Mouse (Mus musculus): ENCODE measurements at regions not wholly inside any gene's neighbourhood (a gene's known extent, or its start where the extent isn't known, plus 50 kb on each side); places are given as distances from the start of the nearest gene placed in this dataset.

DNA sequence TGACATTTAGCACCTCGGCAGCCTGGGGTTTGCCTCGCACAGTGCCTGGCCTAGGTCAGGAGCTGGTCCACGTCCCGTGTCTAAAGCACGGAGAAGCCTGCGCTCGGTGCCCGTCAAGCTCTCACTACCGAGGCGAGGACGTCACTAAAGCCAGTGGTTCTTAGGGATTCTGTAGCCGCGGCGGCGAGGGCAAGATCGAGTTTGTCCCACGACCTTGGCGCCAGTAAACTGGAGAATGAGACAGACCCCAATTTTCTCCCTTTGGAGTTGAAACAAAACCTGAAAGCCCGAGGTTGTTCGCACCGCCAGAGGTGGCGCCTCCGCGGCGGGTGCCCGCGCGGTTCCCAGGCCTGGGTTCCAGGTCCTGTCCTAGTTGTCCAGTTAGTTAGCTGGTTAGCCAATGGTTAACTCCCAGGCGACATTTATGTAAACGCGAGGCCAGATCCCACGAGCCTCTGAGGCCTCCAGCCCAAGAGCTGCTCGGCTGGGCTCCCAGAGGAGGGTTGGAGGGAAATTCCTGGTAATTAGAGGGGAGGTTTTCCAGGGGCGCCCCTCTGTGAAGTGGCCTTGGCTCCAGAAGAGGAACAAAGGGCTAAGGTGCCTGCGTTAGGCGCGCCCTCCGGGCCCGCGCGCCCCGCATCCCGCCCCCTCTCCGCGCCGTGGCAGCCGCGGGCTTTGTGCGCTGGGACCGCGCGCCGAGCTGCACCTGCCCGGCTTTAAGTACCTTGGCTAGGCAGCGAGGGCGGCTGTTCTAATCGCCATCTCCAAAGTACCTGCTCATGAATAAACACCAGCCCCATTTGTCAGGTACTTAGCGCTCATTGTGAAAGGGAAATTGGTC, 74.0 kb downstream of the Rhcg start:
- no peak for ATAC-seq (ENCODE audit: low FRiP score, low read depth)
- peaks cover 7% of the 10 kb centered on the region; the same call in 1 of the 2 replicates for H3K4me1 ChIP-seq
- no peaks in the 10 kb centered on the region for H3K9me3 ChIP-seq
- H3K36me3 ChIP-seq: no peaks in the 10 kb centered on the region
- no peak overlapping the region for H3K9ac ChIP-seq
- H3K4me3 ChIP-seq: peak overlapping the region; percentile 6; the same call in 1 of the 2 replicates
- H3K27me3 ChIP-seq: peaks cover 99% of the 10 kb centered on the region
- H3K27ac ChIP-seq: no peak overlapping the region
- WGBS: under 1% methylated on average over 58 of the region's 58 CpGs
- H3K4me2 ChIP-seq (replicated peaks): peak overlapping the region; percentile 3

DNA sequence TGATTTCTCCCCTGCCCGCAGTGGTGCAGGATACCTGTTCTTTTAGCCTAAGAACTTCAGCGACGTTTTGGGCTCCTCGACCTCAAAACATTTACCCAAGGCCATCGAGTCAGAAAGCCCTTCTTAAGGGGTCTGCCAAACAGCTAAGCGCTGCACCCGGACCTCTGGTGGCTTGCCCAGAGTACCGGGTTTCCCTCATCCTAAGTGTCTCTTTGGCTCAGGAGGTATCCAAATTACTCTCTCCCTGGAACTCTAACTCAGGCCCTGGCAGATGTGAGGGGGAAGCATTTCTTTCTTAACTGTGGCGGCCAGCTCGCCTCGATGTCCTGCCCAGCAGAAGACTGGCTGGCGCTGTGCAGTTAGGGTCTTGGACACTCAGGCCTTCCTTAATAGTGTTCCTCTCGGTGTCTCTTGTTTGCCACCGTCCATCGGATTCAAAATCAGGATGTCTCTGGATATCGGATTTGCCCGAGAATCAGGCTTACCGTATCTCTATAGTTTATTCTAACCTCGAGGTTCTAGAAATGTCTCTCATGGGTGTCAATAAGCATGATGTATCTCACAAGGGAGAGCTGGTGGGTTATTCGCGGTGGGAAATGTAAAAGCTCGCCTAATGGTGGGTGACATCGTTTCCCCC, 75.0 kb downstream of the Rhcg start:
- Histone ChIP-seq H3K4me1 (peaks cover 7% of the 10 kb centered on the region; the same call in 1 of the 2 replicates), H3K27me3 (peaks cover 99% of the 10 kb centered on the region), H3K9ac (no peak overlapping the region), H3K4me2 (replicated peaks) (no peak overlapping the region), H3K9me3 (no peaks in the 10 kb centered on the region), H3K27ac (no peak overlapping the region), H3K36me3 (no peaks in the 10 kb centered on the region), H3K4me3 (no peak overlapping the region)
- no peak for ATAC-seq (ENCODE audit: low FRiP score, low read depth)
- WGBS: 2% methylated on average over 23 of the region's 23 CpGs

DNA sequence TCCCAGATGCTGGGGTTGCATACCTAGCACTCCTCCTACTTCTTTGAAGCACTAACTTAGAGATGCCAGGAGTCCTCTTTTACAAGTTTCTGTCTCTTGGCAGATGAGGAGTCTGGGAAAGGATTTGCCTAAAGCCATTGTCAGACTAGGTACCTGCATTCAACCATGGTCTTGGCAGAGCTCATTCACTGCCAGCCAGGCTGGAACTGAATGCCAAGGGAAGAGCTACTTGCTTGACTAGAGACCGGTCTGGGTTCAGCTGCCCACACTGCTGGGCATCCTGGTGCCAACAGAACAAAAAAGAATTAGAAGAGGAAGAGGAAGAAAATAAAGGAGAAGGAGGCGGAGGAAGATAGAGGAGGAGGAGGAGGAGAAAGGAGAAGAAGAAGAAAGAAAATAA, 74.1 kb upstream of the Polg start:
- Histone ChIP-seq H3K27me3 (peaks cover 99% of the 10 kb centered on the region), H3K27ac (no peak overlapping the region), H3K4me1 (peaks cover 20% of the 10 kb centered on the region), H3K9me3 (no peaks in the 10 kb centered on the region), H3K36me3 (no peaks in the 10 kb centered on the region), H3K4me2 (replicated peaks) (no peak overlapping the region), H3K4me3 (no peak overlapping the region), H3K9ac (no peak overlapping the region)
- no peak for ATAC-seq (ENCODE audit: low FRiP score, low read depth)
- WGBS: 34% methylated on average over 2 of the region's 2 CpGs

DNA sequence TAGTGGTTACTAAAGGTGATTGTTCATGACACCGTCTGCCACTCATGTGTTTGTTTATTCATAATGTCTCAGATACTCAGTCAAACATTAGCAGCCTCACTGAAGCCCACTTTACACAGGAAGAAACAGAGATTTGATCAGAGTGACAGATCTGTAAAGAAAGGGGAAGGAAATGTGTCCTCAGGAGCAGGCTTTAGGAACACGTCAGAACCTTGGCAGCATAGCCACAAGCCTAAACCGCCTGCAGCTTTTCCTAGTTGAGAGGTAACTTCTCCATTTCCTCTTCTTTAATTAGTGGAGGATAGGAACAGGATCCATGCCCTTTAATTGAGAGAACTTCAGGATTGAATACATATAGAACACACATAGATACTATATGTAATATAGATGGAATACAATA, 73.3 kb upstream of the Polg start:
- 7% methylated on average over 3 of the region's 3 CpGs for WGBS
- H3K36me3 ChIP-seq: no peaks in the 10 kb centered on the region
- no peak overlapping the region for H3K4me2 ChIP-seq (replicated peaks)
- no peak overlapping the region for H3K27ac ChIP-seq
- no peaks in the 10 kb centered on the region for H3K9me3 ChIP-seq
- H3K4me3 ChIP-seq: no peak overlapping the region
- H3K4me1 ChIP-seq: peaks cover 23% of the 10 kb centered on the region
- no peak for ATAC-seq (ENCODE audit: low FRiP score, low read depth)
- H3K9ac ChIP-seq: no peak overlapping the region
- H3K27me3 ChIP-seq: peaks cover 99% of the 10 kb centered on the region

DNA sequence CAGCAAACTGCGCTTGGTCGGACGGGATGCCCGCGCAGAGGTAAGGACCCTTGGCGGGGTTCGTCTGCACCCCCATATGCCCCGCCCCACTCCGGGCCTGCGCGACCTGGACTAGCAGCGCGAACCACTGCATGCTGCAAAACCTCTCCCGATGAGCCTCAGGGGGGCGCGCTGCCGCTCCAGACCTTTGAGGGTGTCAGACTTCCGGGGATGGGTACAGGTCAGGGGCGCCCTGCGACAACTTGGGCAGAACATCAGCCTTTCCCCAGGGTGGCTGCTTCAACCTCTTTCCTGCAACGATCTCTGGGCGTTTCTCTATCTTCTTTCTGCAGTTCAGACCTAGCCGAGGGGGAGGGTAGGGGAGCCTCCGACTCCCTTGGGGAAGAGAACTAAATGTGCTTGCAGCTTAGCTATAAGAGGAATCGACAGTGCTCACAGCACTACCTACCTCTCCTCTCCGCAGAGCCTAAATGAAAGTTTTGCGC, 70.0 kb upstream of the Polg start:
- H3K9ac ChIP-seq: peak overlapping the region; percentile 48
- under 1% methylated on average over 27 of the region's 27 CpGs for WGBS
- H3K36me3 ChIP-seq: no peaks in the 10 kb centered on the region
- H3K4me1 ChIP-seq: peaks cover 17% of the 10 kb centered on the region
- H3K4me3 ChIP-seq: peak overlapping the region; percentile 44
- peak overlapping the region; percentile 72 for H3K4me2 ChIP-seq (replicated peaks)
- ATAC-seq (ENCODE audit: low FRiP score, low read depth): 0 out of 2 replicates have a peak, but pooled peaks have one; percentile 24
- no peak overlapping the region for H3K27ac ChIP-seq
- H3K9me3 ChIP-seq: no peaks in the 10 kb centered on the region
- peaks cover 99% of the 10 kb centered on the region for H3K27me3 ChIP-seq

DNA sequence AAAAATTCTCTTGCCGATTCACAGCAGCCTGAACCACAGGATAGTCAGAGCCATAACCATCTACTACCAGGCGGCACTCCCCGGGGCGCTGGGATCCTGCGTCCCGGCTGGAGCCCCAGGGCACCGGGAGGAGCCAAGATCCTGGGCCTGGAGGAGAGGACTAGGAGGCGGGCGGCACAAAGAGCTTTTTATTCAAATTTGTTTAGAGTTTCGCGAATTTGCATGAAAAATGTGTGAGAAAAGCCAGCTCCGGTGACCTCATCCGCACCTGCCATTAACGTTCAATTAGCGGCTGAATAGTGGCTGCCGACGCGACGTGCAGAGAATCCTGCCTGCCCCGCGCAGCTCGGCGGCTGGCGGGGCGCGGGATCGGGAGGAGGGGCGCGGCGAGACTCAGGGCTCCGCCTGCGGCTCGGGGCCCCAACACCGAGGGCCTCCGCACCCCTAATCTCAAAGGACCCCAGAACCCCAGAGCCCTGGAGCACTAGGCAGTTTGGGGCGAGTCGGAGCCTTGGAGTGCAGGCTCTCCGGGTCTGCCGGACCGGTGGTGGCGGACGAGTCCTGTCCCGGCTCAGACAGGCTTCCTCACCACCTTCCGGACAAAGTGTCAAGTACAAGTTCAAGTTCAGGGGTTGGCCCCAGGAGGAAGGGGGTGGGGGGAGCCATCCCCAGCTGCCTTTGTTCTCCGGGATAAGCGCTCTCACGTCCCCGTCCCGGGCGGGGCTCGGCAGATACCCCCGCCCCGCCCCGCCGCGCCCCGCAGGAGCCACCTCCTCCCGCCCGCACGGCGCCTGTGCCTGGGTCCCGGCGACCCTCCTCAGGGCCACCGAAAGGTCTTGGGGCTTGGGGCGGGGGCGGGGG, 69.3 kb upstream of the Polg start:
- peak overlapping the region; percentile 72 for H3K4me2 ChIP-seq (replicated peaks)
- no peak overlapping the region for H3K27ac ChIP-seq
- peak; percentile 24; the same call in 1 of the 2 replicates for ATAC-seq (ENCODE audit: low FRiP score, low read depth)
- no peaks in the 10 kb centered on the region for H3K36me3 ChIP-seq
- peaks cover 18% of the 10 kb centered on the region for H3K4me1 ChIP-seq
- H3K4me3 ChIP-seq: peak overlapping the region; percentile 44
- peaks cover 100% of the 10 kb centered on the region for H3K27me3 ChIP-seq
- H3K9ac ChIP-seq: peak overlapping the region; percentile 48
- no peaks in the 10 kb centered on the region for H3K9me3 ChIP-seq
- under 1% methylated on average over 46 of the region's 66 CpGs for WGBS

DNA sequence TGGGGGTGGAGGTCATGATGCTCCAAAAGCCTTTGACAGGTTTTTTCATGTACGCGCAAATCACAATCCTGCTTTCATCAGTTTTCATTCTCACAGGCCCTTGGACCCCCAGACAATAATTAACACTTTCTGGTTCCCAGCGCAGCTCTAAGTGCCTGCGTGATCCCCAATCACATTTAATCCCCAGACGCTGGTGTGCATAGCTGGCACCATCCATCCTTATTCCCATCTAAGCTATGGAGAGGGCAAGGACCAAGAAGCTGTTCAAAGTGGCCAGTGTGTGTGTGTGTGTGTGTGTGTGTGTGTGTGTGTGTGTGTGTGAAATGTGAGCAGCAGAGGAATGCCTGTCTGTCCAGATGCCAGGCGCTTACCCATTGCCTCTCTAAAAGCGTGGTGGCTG, 68.7 kb upstream of the Polg start:
- Histone ChIP-seq H3K4me2 (replicated peaks) (peak overlapping the region; percentile 72; the same call in 1 of the 2 replicates), H3K27me3 (peaks cover 100% of the 10 kb centered on the region), H3K36me3 (no peaks in the 10 kb centered on the region), H3K4me3 (no peak overlapping the region; the same call in 1 of the 2 replicates), H3K27ac (no peak overlapping the region), H3K9ac (no peak overlapping the region), H3K4me1 (peaks cover 18% of the 10 kb centered on the region), H3K9me3 (no peaks in the 10 kb centered on the region)
- WGBS: 6% methylated on average over 7 of the region's 7 CpGs
- no peak for ATAC-seq (ENCODE audit: low FRiP score, low read depth)

DNA sequence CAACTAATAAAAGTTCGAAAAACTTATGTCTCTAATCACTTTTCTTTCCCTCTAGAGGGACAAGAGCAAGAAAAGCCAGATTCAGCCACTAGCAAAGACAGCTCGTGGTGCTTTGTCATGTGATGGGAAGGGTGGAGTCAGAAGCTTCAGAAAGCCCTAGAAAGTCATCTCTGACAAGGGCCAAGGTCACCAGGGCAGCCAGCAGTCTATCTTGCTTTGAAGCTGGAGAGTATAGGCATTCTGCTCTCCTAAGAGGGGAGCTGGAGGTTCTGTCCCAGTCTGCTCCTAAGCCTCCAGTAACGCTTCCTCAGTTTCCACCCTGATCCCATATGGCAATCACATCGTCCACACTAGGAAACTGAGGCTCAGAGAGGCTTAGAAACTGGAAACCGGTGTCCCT, 68.2 kb upstream of the Polg start:
- no peaks in the 10 kb centered on the region for H3K9me3 ChIP-seq
- no peak overlapping the region for H3K27ac ChIP-seq
- H3K27me3 ChIP-seq: peaks cover 100% of the 10 kb centered on the region
- no peaks in the 10 kb centered on the region for H3K36me3 ChIP-seq
- WGBS: 9% methylated on average over 5 of the region's 5 CpGs
- H3K9ac ChIP-seq: no peak overlapping the region
- no peak for ATAC-seq (ENCODE audit: low FRiP score, low read depth)
- H3K4me3 ChIP-seq: no peak overlapping the region
- H3K4me1 ChIP-seq: peaks cover 18% of the 10 kb centered on the region
- H3K4me2 ChIP-seq (replicated peaks): no peak overlapping the region

DNA sequence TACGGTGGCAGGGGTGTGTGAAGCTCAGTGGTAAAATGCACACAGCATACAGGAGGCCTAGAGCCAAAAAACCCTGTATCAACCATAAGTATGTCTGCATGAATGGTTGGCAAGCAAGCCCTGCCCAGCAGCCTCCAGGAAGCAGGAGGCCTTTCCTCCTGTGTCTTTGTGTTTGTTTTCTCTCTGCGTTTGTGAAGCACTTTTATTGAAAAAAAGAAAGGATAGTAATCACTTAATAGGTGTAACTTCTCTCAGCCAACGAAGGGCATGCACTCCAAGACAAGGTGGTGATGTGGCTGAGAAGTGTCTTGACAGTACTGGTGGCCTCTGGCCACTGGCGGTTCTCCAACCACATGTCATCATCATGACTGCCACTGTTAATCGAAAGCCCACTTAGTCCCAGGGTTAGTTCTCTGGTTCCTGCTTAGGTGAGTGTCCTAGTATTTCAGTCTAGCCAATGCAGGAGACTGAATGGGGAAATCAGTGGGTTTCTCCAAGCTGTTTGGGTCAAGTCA, 66.5 kb upstream of the Polg start:
- Histone ChIP-seq H3K4me3 (no peak overlapping the region), H3K27me3 (peaks cover 97% of the 10 kb centered on the region), H3K9me3 (no peaks in the 10 kb centered on the region), H3K36me3 (no peaks in the 10 kb centered on the region), H3K9ac (no peak overlapping the region), H3K4me2 (replicated peaks) (no peak overlapping the region), H3K27ac (no peak overlapping the region), H3K4me1 (peaks cover 18% of the 10 kb centered on the region)
- ATAC-seq (ENCODE audit: low FRiP score, low read depth): no peak
- WGBS: 54% methylated on average over 5 of the region's 5 CpGs

DNA sequence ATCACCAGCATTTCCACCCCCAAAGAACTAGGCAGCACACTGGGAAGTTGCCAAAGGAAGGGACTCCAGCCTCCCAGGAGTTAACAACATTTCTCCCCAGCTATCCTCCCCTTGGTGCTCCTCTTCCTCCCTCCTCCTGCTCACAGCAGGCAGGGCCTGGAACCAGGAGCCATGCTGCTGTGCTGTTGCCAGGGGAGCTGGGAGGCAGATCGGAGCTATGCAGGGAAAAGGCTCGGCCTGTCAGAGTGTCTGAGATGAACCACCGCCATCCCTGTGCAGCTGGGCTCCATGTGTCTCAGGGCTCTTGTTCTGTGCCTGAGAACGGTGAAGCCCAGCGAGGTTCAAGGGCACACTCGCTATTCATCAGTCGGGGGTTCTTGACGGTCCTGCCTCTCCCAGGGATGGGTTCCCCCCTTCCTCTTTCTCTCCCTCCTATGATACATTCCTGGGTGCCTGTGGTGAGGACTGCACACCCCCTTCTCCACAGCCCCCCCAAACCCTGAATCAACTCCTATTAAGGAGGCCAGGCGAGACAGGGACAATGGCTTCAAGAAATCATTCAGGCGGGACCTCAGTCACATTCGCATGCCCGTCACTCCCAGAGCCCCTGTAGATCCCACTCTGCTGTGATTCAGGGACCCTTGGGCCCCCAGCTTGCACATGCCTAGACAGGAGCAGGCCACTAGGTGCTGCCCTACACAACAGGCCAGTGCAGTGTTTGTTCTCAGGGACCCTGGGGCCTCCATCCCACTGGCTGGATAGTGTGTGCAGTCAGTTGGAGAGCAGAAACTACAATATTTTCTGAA, 65.6 kb upstream of the Polg start:
- no peak overlapping the region for H3K9ac ChIP-seq

DNA sequence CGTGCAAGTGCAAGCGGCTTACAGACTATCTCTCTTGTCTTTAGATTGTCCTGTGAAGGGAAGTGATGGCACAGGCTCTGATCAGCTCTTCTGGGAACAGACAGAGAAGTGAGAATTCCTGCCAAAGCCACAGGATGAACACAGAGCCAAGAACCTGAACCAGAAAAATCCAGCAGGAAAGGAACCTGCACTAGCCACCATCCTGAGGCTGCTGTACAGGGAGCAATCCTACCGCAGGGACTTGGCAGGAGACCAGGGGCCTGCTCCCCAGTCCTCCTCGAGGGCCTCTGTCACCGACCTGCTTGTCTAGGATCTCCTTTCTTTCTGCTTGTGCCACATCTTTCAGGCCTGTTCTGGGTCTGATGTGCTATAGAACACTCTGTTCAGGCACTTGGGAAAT, 65.0 kb upstream of the Polg start:
- ATAC-seq (ENCODE audit: low FRiP score, low read depth): no peak
- no peak overlapping the region for H3K9ac ChIP-seq
- peaks cover 97% of the 10 kb centered on the region for H3K27me3 ChIP-seq
- H3K4me2 ChIP-seq (replicated peaks): no peak overlapping the region
- no peaks in the 10 kb centered on the region for H3K9me3 ChIP-seq
- peaks cover 18% of the 10 kb centered on the region for H3K4me1 ChIP-seq
- H3K36me3 ChIP-seq: no peaks in the 10 kb centered on the region
- no peak overlapping the region for H3K4me3 ChIP-seq
- WGBS: 13% methylated on average over 5 of the region's 5 CpGs
- H3K27ac ChIP-seq: no peak overlapping the region

More for the DNA sequence above, 65.6 kb upstream of the Polg start:
- Histone ChIP-seq H3K27ac (no peak overlapping the region), H3K4me2 (replicated peaks) (no peak overlapping the region), H3K4me3 (no peak overlapping the region), H3K4me1 (peaks cover 18% of the 10 kb centered on the region), H3K9me3 (no peaks in the 10 kb centered on the region), H3K27me3 (peaks cover 97% of the 10 kb centered on the region), H3K36me3 (no peaks in the 10 kb centered on the region)
- 12% methylated on average over 12 of the region's 12 CpGs for WGBS
- ATAC-seq (ENCODE audit: low FRiP score, low read depth): no peak

Measured in limb, embryonic 13.5 days (tissue).